ENCODE assay signal across 8 mouse cellular contexts in the genomic region with DNA sequence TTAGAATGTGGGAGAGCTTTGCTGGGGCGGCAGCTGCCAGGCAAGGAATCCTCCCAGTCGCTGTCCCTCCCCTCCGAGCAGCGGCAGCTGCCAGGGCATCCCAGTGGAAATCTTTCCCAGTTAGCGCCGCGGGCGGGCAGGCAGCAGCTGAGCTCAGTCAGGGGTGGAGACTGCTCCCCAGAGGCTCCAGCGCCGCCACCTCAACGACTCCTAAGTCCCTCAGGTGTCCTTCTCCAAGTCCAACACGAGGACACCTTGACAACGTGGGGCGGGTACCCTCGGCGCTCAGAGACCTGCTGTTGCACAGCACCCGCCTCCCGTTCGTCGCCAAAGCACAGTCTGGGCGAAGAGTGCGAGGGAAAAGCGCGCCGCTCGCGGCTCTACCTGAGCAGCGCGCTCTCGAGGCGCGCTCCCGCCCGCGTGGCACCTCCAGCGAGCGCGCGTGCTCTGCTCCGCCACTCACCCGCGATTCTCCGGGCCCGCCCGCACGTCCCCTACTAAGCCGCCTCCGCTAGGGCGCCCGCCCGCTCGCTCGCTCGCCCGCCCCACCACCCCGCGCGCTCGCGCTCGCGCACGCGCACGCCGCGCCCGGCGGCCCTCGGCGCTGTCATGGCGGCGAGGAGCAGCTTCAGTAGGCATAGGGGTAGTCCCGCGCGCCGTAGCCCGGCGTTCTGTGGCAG. TPM values are rescaled to one million over a fixed set of nuclear protein-coding genes. Genes with fewer than 3 reads are reported as not detected.
A peak's percentile ranks its signal among the peaks of the same experiment; 100 is the strongest.
DNase-seq lines count a peak whose midpoint lies in the region; ATAC-seq lines count a peak whose summit lies in the region.

No protein-coding gene starts in this region.

- peak overlapping the region; percentile 86 for H3K4me3 ChIP-seq in hindbrain, embryonic 12.5 days

- H3K4me2 ChIP-seq in hindbrain, embryonic 12.5 days (replicated peaks): peak overlapping the region; percentile 73

- H3K36me3 ChIP-seq in hindbrain, embryonic 12.5 days: no peaks in the 10 kb centered on the region

- H3K9me3 ChIP-seq in hindbrain, embryonic 12.5 days (replicated peaks): no peaks in the 10 kb centered on the region

- peak; percentile 94 for DNase-seq in NIH3T3 (ENCODE audit: low read depth)
- peak; percentile 96 to 97 for DNase-seq in cerebellum, postnatal 10 days
- peak; percentile 78 to 84 for DNase-seq in frontal cortex, postnatal 10 days (ENCODE audit: low spot score in 2 of 2)
- peak; percentile 67 to 74 for DNase-seq in layer of hippocampus, postnatal 25 days (ENCODE audit: extremely low spot score in 1 of 2, low spot score in 1 of 2)
- peak; percentile 85 for DNase-seq in lung, postnatal 14 days
- DNase-seq in ovary, postnatal 36 days (ENCODE audit: low spot score): peak; percentile 87
- peak; percentile 94 for DNase-seq in thymus, postnatal 14 days

- peak overlapping the region; percentile 90 for H3K27ac ChIP-seq in hindbrain, embryonic 12.5 days

- H3K9ac ChIP-seq in hindbrain, embryonic 12.5 days: peak overlapping the region; percentile 88

- H3K4me1 ChIP-seq in hindbrain, embryonic 12.5 days: peaks cover 10% of the 10 kb centered on the region

- 0 out of 2 replicates have a peak, but pooled peaks cover 5% of the 10 kb centered on the region for H3K27me3 ChIP-seq in hindbrain, embryonic 12.5 days

- peak; percentile 96 for ATAC-seq in hindbrain, embryonic 12.5 days (ENCODE audit: low FRiP score)

- under 1% methylated on average over 70 of the region's 79 CpGs for WGBS in hindbrain, embryonic 12.5 days

RNA-seq across cellular contexts. Expression of a gene that starts 0.7 kb away (rescaled TPM):
- polyA plus RNA-seq in hindbrain, embryonic 12.5 days (2016; fragmentation: Nextera tagmentation; extraction: Ambion mirVana): 8.4 and 8.8 TPM in 2 replicates
- 10 to 100 TPM; 23.9 to 27.4 TPM for total RNA-seq in layer of hippocampus, postnatal 25 days (2021)

Comparison
In these comparisons a context has a peak if more than half of its experiments do, and no peak if none do; other contexts are left out.
1. Peak in every context shown above with its lines: DNase-seq, ATAC-seq, H3K4me3 ChIP-seq and H3K27ac ChIP-seq.